Mouse (Mus musculus) hindlimb bud, embryonic 11.5 days (tissue): ENCODE measurements around the gene Tmc5.
A peak's percentile ranks its signal among the peaks of the same experiment; 100 is the strongest.

ENCODE experiments used
- DNase-seq: peaks from one replicate; pipeline ENCODE4 v3.0.0-alpha.2; 2012; ENCODE audit warnings: low read depth, low spot score; ENCODE audit errors: extremely low spot score

The Tmc5 gene

DNA sequence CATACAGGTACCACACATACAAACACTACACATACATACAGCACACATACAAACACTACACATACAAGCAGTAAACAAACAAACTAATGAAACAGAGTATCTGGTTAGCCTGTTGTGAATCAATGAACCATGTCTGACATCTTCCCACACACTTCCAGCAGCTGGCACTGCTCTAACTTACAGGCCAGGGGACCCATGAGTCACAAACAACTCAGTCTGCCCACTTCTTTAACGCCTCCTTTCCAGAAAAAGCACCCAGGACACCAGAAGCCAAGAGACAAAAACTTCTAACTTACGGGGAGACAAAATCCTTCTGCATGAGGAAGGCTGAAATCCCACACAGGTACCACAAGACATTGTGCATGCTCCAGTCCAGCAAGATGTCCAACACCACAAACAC is 94.2 kb downstream of the Tmc5 start:
- DNase-seq, result no peak

DNA sequence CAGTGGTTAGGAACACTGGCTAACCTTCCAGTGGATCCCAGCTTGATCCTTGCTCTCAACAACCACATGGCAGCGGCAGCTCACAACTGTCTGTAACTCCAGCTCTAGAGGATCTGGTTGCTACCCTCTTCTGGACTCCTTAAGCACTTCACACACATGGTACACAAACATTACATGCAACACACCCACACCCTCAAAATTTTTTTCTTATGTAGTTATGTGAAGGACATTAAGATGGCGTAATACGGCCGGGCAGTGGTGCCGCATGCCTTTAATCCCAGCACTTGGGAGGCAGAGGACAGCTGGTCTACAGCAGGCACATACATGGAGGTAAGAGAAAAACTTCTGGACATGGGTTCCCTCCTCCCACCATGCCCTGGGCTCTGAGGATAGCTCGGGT is 99.0 kb downstream of the Tmc5 start:
- no peak for DNase-seq

DNA sequence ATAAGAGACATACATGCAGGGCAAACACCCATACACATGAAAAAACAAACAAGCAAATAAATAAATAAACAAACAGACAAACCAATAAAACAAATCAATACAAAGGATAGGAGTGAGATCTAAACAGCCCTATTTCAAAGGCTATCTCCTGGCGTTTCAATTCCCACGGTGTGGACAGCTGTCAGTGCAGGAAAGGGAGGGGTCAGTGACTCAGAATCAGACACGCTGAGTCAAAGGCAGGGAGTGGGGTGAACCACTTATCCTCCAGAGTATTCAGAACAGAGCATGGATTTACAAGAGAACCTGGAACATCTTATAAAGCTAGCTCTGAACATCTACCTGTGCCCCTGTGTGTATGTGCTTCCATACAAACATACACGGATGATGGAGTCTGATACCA is 100.1 kb downstream of the Tmc5 start:
- DNase-seq, result no peak

DNA sequence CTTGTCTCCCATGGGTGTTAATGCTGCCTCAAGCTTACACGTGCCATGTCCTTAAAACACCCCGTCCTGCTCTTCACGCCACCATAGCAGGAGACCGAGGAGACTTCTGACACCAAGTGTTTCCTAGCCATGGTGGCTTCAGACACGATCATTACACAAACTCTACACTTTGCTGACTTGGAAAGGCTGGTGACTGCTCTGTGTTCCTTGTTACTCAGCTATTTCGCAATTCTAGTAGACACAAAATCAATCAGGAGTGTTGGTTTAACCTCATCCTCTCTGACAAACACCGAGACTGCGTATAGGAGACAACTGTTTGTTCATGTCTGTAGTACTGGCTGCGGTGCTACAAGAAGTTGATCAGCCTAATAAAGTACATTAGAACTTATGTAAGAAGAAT is 101.8 kb downstream of the Tmc5 start:
- DNase-seq, result no peak

DNA sequence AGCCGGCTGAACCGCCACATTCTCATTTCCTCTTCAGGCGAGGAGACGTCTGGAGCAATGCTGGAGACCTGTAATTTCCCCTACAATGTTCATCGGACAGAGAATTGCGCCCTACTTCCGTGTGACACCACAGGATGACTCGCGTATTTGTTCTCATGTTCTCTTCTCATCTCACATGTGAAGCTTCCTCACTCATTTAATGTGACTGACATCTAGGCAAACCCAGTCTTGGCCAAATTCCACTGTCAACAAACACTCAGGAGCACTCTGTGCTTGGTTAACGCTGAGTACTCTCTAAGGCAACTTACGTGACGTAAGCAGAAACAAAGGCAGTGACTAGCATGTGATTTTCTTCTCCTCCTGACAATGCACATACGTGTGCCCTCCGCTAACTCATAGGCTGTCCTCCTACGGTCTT is 106.1 kb downstream of the Tmc5 start:
- no peak for DNase-seq

DNA sequence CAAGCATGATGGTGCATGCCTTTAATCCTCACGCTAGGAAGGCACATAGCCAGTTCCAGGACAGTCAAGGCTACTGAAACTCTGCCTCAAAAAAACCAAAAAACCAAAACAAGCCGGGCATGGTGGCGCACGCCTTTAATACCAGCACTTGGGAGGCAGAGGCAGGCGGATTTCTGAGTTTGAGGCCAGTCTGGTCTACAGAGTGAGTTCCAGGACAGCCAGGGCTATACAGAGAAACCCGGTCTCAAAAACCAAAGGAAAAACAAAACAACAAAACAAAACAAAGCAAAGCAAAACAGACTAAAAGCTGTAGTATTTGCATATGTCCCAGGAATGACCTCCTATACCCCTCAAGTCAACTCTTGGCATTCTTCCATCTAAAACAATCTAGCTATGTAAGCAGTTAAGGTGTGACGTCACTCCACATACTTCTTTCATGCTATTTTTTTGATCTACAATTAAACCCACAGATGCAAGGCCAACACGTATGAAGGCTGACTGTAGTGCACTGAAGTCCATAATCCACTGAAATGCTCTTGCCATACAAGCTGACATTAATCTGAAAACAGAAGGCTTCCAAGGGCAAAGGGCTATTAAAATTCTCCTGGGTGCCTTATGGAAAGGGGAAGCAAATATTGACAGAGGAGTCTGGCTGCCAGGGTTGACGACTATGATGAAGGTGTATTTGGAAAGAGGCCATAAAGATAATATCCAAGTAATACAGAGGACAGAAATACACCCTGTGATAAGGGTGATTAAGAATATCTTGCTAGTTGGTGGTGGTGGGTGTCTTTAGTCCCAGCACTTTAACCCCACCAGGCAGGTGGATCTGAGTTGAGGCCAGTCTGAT is 107.1 kb downstream of the Tmc5 start:
- DNase-seq, result no peak

DNA sequence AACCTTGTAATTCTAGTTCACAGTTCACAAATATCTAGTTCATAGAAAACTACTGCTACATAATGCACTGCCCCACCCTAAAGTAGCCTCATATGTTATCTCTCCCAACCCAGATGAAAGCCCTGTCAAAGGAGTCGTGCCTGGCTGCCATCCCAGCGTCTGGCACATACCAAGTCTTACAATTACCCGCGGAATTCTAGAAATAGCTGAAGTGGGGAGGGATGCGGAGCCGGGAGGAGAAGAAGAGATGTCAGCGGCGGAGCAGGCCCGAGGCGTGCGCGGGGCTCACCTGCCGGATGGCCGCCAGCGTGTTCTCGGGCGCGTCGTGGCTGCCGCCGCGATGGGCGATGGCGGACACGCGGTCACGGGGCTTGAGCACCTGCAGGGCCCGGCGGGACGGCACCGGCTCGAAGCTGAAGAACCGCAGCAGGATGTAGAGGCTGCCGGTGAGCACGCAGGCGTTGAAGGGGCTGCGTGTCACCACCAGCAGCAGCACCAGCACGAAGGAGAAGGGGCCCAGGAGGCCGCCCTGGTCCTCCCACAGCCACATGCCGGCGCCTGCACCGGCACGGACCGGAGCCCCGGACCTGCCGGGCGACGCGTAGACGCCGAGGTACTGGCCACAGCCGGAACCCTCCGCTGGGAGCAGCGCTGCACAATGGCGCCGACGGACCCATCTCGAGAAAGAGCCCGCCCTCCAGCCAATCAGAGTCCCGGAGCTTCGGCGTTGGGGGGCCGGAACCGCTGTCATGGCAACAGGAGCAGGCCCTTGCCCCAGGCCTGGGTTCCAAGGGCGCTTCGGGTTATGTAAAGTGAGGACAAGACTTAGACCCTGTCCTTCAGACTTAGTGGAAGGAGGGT is 108.2 kb downstream of the Tmc5 start, which contains the start of gene Gde1:
Gene Gde1 (minus strand): TSS at position 678 of the 861 bp plus-strand sequence.
- peak; percentile 35 for DNase-seq

DNA sequence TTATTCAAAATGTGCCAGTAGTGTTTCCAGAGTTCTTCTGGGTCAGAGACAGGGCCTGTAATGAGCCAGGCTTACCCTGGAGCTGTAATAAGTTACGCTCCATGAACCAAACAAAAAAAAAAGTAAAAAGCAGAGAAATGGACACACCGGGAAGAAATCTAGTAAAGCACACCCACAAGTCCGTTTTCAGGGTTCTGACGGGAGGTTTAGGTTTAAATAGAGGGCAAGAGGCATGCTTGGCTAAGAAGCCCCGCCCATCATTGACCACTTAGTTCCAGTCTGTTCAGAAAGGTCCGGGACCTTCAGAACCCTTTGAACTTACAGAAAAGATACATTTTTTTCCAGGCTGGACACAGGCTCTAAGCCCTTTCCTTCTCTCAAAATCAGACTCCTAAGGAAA is 109.0 kb downstream of the Tmc5 start:
- no peak for DNase-seq

DNA sequence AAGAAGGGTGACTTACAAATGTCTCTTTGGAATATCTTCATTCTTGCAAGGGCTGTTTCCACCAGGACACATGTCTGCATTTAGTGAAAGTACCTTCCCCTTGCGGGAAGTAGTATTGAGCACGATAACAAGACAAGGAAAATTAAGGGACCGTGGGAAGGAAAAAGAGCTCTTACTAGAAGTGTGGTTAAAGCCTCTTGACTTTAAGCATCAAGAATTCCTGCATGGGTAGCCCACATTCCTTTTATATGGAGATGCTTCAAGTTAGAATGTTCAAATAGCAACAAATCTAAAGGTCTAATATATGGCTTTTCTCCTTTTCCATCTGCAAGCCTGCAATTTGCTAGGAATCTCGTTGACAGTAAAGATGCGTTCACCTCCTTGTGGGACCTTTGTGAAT is 109.4 kb downstream of the Tmc5 start:
- DNase-seq, result no peak

DNA sequence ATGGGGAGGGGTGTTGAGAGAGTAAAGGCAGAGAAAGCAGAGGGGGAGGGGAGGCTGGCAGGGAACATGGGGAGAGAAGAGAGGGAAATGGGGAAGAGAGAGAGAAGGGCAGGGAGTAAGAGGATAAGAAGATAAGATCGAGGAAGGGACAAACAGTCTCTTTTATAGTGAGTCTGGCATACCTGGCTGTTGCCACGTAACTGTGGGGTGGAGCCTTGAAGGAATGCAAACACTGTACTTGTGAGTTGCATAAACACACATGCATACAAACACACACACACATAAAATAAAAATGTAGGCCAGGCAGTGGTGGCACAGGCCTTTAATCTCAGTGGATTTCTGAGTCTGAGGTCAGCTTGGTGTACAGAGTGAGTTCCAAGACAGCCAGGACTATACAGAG is 110.1 kb downstream of the Tmc5 start:
- no peak for DNase-seq

DNA sequence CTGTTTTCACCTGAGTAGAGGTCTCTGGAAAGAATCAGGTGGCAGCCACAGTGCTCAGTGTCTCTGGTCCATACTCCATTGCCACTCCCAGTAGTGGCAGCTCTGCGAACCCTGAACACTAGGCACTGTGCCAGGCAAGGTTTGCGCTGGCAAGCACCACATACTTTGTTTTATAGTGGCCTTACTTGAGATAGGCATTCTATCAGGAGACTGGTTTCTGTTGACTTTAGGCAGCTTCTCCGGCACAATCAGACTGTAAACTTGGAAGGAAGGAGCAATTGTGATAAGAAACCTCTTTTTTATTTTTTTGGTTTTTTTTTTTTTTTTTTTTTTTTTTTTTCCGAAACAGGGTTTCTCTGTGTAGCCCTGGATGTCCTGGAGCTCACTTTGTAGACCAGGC is 110.9 kb downstream of the Tmc5 start:
- no peak for DNase-seq

DNA sequence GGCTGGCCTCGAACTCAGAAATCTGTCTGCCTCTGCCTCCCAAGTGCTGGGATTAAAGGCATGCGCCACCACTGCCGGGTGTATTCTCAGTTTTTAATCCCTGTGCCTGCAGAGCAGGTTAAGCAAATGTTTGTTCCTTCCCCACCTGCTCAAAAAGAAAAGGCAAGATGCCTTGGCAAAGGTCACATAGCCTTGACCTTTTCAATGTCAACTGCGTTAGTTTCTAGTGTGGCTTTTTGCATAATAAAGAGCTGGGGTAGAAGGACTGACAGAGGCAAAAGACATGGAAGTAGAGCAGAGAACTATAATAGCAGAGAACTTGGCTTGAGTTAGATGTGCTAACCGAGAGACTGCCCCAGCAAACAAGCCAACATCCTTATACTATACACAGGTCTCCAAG is 113.7 kb downstream of the Tmc5 start:
- DNase-seq, result no peak

DNA sequence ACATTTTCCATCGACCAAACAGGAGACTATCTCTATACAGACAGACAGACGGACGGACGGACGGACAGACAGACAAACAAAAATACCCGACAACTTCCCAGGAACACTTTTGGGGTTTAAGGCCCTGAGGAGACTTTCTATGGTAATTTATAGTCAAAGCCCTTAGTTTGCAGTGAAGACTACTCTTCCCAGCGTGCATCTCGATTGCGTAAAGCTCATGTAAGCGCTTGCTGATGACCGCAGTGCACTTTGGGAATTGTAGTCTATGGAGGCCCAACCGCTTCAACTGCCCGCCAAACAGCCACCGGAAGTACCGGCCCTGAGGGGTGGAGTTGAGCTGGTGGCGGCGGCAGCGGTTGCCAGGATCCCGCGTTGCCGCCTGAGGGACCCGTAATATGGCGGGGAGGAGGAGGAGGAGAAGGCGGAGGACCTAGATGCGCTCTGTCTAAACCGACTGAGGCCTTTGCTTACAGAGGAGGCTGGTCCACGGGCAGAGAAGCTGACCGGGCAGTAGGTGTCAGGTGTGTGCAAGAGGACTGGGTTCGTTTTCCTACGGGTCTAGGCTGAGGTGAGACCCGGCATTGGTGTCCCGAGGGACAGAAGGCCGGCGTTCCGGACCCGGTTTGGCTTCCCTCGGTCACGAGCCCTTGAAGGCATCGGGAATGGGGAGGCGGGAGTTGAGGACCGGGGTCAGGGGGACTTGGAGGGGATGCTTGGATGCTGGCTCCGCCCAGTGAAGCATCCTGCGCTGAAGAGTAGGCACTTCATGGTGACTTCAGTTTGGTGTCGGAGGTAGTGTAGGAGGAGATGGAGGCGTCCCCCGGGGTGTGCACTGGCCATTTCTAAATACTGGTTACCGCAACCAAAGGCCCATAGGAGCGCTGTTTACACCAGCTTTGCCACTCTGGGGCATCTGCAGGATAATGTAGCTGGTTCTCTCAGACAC is 115.4 kb downstream of the Tmc5 start, which contains the start of gene Ccp110:
Gene Ccp110 (plus strand): TSS at position 325 of the 946 bp plus-strand sequence.
- DNase-seq, result peak; percentile 88

DNA sequence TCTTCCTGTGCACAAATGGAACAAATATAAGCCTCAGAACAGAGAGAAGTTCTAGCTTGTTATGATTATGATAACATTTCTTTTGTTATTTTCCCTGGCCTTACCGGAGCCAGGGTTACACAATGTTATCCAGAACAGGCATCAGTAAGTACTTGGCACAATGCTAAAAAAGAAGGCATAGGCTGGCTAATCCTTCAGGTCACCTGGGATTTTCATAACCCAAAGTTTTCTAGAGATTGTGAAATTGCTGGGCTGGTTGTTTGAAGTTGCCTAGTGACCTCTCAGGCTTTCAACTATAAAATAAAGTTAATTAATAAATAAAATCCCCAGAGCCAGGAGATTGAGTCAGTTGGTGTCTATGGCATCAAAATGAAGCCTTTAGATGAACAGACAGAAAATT is 117.8 kb downstream of the Tmc5 start:
- DNase-seq, result no peak

DNA sequence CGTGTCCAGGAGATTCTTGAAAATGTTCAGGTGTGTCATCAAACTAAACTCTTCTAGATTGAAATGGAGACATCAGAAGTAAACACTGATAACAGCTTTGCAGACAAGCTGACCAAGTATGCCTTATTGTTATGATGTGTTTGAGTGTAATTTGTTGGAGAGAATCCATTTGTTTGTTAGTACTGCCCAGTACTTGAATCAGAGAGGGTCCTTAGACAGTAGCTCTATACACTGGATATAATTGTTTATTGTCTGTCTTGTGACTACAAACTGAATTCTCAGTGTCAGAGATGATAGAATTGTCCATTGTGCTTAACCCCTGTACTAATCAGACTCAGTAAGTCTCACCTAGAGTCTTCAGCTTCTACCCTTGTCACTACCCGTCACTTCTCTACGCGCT is 121.0 kb downstream of the Tmc5 start:
- DNase-seq, result no peak

DNA sequence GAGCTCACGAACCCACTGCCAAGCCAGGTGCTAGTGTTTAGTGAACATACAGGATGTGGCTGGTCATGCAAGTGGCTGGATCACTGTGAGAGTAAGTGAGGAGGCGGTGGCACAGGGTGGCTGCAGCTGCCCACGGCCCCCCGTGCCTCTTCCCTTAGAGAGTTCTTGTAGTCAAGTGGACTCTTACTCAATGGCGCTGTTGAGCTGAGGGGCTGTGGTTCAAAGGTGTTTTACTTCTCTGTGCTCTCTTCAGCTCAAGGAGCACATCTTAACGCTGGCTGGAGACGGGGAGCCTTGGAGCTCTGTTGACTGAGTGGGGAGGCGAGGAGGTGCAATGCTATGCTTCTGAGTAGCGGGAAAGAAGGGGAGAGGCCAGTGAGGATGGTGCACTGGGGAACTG is 126.8 kb downstream of the Tmc5 start:
- no peak for DNase-seq
